In genomic region chr9:74853191-74854072, GRCm38 (mm10) we compare ENCODE assay signal across 20 mouse cellular contexts. TPM values are rescaled to one million over a fixed set of nuclear protein-coding genes. Genes with fewer than 3 reads are reported as not detected.
DNase-seq lines count a peak whose midpoint lies in the region; ATAC-seq and TF ChIP-seq lines count a peak whose summit lies in the region.
"Had no signal": no experiment of that assay in that cellular context is flagged by ENCODE, and none has a peak within 500 bp of the region (broad histone marks: within the 10 kb centered on the region; RNA-seq: fewer than 3 reads in every experiment).

No protein-coding gene starts in this region.

- WGBS in heart, embryonic 10.5 days = 1% methylated on average over 28 of the region's 28 CpGs
- under 1% methylated on average over 27 of the region's 28 CpGs for WGBS in embryonic facial prominence, embryonic 11.5 days
- 2% methylated on average over 28 of the region's 28 CpGs for WGBS in midbrain, embryonic 12.5 days

- TF ChIP-seq CTCF in E14TG2a.4 (conservative IDR thresholded peaks at IDR 0.05; ENCODE audit: low read length) = no peak

- H3K4me1 ChIP-seq in heart, embryonic 10.5 days = peaks cover 19% of the 10 kb centered on the region
- peaks cover 45% of the 10 kb centered on the region for H3K4me1 ChIP-seq in E14TG2a.4 (replicated peaks; ENCODE audit: low read depth, low read length)
- no peaks in the 10 kb centered on the region; the same call in none of the 2 replicates for H3K4me1 ChIP-seq in embryonic facial prominence, embryonic 11.5 days (ENCODE audit: control insufficient read depth, insufficient read depth, low read length)
- peaks cover 13% of the 10 kb centered on the region for H3K4me1 ChIP-seq in midbrain, embryonic 12.5 days

- 0 out of 2 replicates have a peak overlapping the region, but pooled peaks have one; percentile 4 for H3K27ac ChIP-seq in heart, embryonic 10.5 days
- no peak overlapping the region for H3K27ac ChIP-seq in embryonic facial prominence, embryonic 11.5 days (replicated peaks; ENCODE audit: low read depth, low read length)
- no peak overlapping the region for H3K27ac ChIP-seq in midbrain, embryonic 12.5 days (replicated peaks)
- H3K27ac ChIP-seq: embryonic facial prominence, embryonic 15.5 days had no signal

- peak; percentile 30; the same call in 1 of the 2 replicates for ATAC-seq in embryonic facial prominence, embryonic 11.5 days (replicated peaks; ENCODE audit: insufficient number of reproducible peaks, low FRiP score, low TSS enrichment, low read depth)
- no peak for ATAC-seq in midbrain, embryonic 12.5 days (ENCODE audit: low FRiP score, low read depth)
- no peak for ATAC-seq in inflammation-experienced regulatory T-cells, adult 6 months

- H3K9ac ChIP-seq in embryonic facial prominence, embryonic 11.5 days (replicated peaks; ENCODE audit: low read length) = no peak overlapping the region
- H3K9ac ChIP-seq in midbrain, embryonic 12.5 days (replicated peaks) = 0 out of 2 replicates have a peak overlapping the region, but pooled peaks have one; percentile 12
- H3K9ac ChIP-seq: embryonic facial prominence, embryonic 15.5 days had no signal

- H3K9me3 ChIP-seq in heart, embryonic 10.5 days = no peaks in the 10 kb centered on the region
- no peaks in the 10 kb centered on the region for H3K9me3 ChIP-seq in E14TG2a.4 (ENCODE audit: low read length)
- H3K9me3 ChIP-seq in embryonic facial prominence, embryonic 11.5 days (replicated peaks; ENCODE audit: control insufficient read depth, low read length) = no peaks in the 10 kb centered on the region
- no peaks in the 10 kb centered on the region for H3K9me3 ChIP-seq in midbrain, embryonic 12.5 days
- H3K9me3 ChIP-seq: embryonic facial prominence, embryonic 15.5 days had no signal

- no peaks in the 10 kb centered on the region for H3K36me3 ChIP-seq in heart, embryonic 10.5 days
- H3K36me3 ChIP-seq in E14TG2a.4 (ENCODE audit: insufficient read depth, low read length) = no peaks in the 10 kb centered on the region
- H3K36me3 ChIP-seq in embryonic facial prominence, embryonic 11.5 days (replicated peaks; ENCODE audit: control insufficient read depth, insufficient read depth, low read depth, low read length) = no peaks in the 10 kb centered on the region
- H3K36me3 ChIP-seq in midbrain, embryonic 12.5 days = no peaks in the 10 kb centered on the region
- H3K36me3 ChIP-seq: embryonic facial prominence, embryonic 15.5 days had no signal

- intact Hi-C loops in heart, postnatal 10 days (cut with DNase I) = no loop called here

- peak; percentile 70 for DNase-seq in heart, embryonic 10.5 days (ENCODE audit: low spot score)
- DNase-seq in heart, postnatal 10 days = no peak
- no peak for DNase-seq in embryonic facial prominence, embryonic 11.5 days (ENCODE audit: low spot score)
- DNase-seq in layer of hippocampus, postnatal 25 days (ENCODE audit: extremely low spot score in 1 of 2, low spot score in 1 of 2) = no peak
- DNase-seq in layer of hippocampus, postnatal 36 days = no peak
- DNase-seq: B cell, adult 2 months; cerebellum, adult 9-11 months; kidney, adult 18-20 months; lung, adult 2 months; right cerebral cortex, postnatal 14 days; thymus, postnatal 4 days had no signal

- peaks cover 100% of the 10 kb centered on the region for H3K27me3 ChIP-seq in heart, embryonic 10.5 days (ENCODE audit: insufficient read depth, poor library complexity, severe bottlenecking)
- H3K27me3 ChIP-seq in E14TG2a.4 (ENCODE audit: insufficient read depth, low read length) = peaks cover 98% of the 10 kb centered on the region
- H3K27me3 ChIP-seq in embryonic facial prominence, embryonic 11.5 days (ENCODE audit: control insufficient read depth, insufficient read depth, low read length) = peaks cover 78% of the 10 kb centered on the region
- peaks cover 97% of the 10 kb centered on the region for H3K27me3 ChIP-seq in midbrain, embryonic 12.5 days

- H3K4me2 ChIP-seq in embryonic facial prominence, embryonic 11.5 days (ENCODE audit: low read depth, low read length) = no peak overlapping the region
- H3K4me2 ChIP-seq in midbrain, embryonic 12.5 days (replicated peaks) = peak overlapping the region; percentile 29
- H3K4me2 ChIP-seq: embryonic facial prominence, embryonic 15.5 days had no signal

- H3K4me3 ChIP-seq in heart, embryonic 10.5 days = no peak overlapping the region
- peak overlapping the region; percentile 60 for H3K4me3 ChIP-seq in E14TG2a.4 (replicated peaks; ENCODE audit: low read length)
- no peak overlapping the region for H3K4me3 ChIP-seq in embryonic facial prominence, embryonic 11.5 days (ENCODE audit: low read depth, low read length)
- peak overlapping the region; percentile 15; the same call in 1 of the 2 replicates for H3K4me3 ChIP-seq in midbrain, embryonic 12.5 days
- H3K4me3 ChIP-seq: embryonic facial prominence, embryonic 15.5 days; megakaryocyte, embryonic 14.5 days had no signal

RNA-seq across cellular contexts. Expression of gene Onecut1, which starts 8.3 kb away (rescaled TPM):
- polyA plus RNA-seq in heart, embryonic 10.5 days (2016; fragmentation: Nextera tagmentation; extraction: Ambion mirVana) = 0.10 and 1.9 TPM in 2 replicates
- not detected for total RNA-seq in heart, postnatal 10 days (2021)
- 0.81 and 1.6 TPM in 2 replicates for polyA plus RNA-seq in embryonic facial prominence, embryonic 11.5 days (2014; fragmentation: Nextera tagmentation; extraction: Ambion mirVana)
- polyA plus RNA-seq in midbrain, embryonic 12.5 days (2016; fragmentation: Nextera tagmentation; extraction: Ambion mirVana) = 16.4 and 18.0 TPM in 2 replicates
- 1 to 10 TPM in 1 of 2 experiments, under 1 TPM in 1; 0.37 to 1.1 TPM for total RNA-seq in layer of hippocampus, postnatal 25 days (2021)
- total RNA-seq in layer of hippocampus, postnatal 36 days (2021) = 1 to 10 TPM in 1 of 2 experiments, under 1 TPM in 1; 0.35 to 1.1 TPM
- polyA plus RNA-seq in inflammation-experienced regulatory T-cells, adult 6 months (2017; shearing (Covaris generic)) = not detected
- total RNA-seq: adrenal gland, adult 18-20 months; gastrocnemius, postnatal 4 days had no signal
- polyA plus RNA-seq: heart, embryonic 16.5 days; large intestine, adult 2 months; lung, adult 2 months had no signal

Comparison
In these comparisons a context has a peak if more than half of its experiments do, and no peak if none do; other contexts are left out.
1. H3K4me3 ChIP-seq: peak in E14TG2a.4 (single experiment) and midbrain, embryonic 12.5 days (single experiment); none in heart, embryonic 10.5 days (single experiment) and embryonic facial prominence, embryonic 11.5 days (single experiment).